Mouse (Mus musculus) erythroblast, adult 5-6 weeks (primary cell): ENCODE results near the gene Ppp6c. TPM values are rescaled to one million over a fixed set of nuclear protein-coding genes. Genes with fewer than 3 reads are reported as not detected.
"Not testable (repeated sequence)": the region's sequence is repeated elsewhere in the genome, so short reads cannot be mapped to it uniquely, and the experiment has no call there.

Source experiments
- ATAC-seq: replicated peaks from 2 replicates; pipeline ENCODE4 v1.8.0; 2016; ENCODE audit warnings: moderate number of reproducible peaks, mild to moderate bottlenecking, moderate TSS enrichment, inconsistent platforms; ENCODE audit not compliant: poor library complexity, low FRiP score, severe bottlenecking
- total RNA-seq, 2 experiments: library from RNA; stranded (forward) in 1 of 2; stranded (reverse) in 1 of 2; fragments of 150-400 nt in 1 of 2; fragments of 200-764, 138-1000 nt in 1 of 2; gene quantifications; 2 replicates each; pipeline versions ENCODE4 v1.2.3 to v1.2.4; 2015 to 2017; ENCODE audit warnings: low replicate concordance in 2 of 2

Ppp6c gene
- total RNA-seq (2015; ENCODE audit: low replicate concordance), result 29.6 and 55.2 TPM in 2 replicates
- total RNA-seq (2017; ENCODE audit: low replicate concordance), result 28.6 and 44.2 TPM in 2 replicates

- ATAC-seq, result peak; percentile 93
Observed at GRCm38 (mm10) chr2:39226019-39226640, at the start of gene Ppp6c. Gene Ppp6c (minus strand): TSS chr2:39226451.

GRCm38 (mm10) chr2:39268357-39268756 is 42.1 kb upstream of the Ppp6c start:
- ATAC-seq, result peak; percentile 88

- not testable (repeated sequence) for ATAC-seq
Observed at GRCm38 (mm10) chr2:39252275-39252674, 26.0 kb upstream of the Ppp6c start.

GRCm38 (mm10) chr2:39246862-39247261 is 20.6 kb upstream of the Ppp6c start:
- ATAC-seq, result not testable (repeated sequence)

- no peak for ATAC-seq
Observed at GRCm38 (mm10) chr2:39226731-39227130, 480 bp upstream of the Ppp6c start.

- peak; percentile 80 for ATAC-seq
Observed at GRCm38 (mm10) chr2:39225331-39226018, 776 bp downstream of the Ppp6c start.

GRCm38 (mm10) chr2:39224621-39225020 is 1.6 kb downstream of the Ppp6c start:
- no peak for ATAC-seq

GRCm38 (mm10) chr2:39220010-39220409 is 6.2 kb downstream of the Ppp6c start:
- ATAC-seq, result no peak

- ATAC-seq, result no peak
Observed at GRCm38 (mm10) chr2:39219034-39219433, 7.2 kb downstream of the Ppp6c start.

- peak; percentile 45; the same call in 1 of the 2 replicates for ATAC-seq
Observed at GRCm38 (mm10) chr2:39217150-39217549, 9.1 kb downstream of the Ppp6c start.

GRCm38 (mm10) chr2:39210738-39211137 is 15.5 kb downstream of the Ppp6c start:
- ATAC-seq, result no peak

GRCm38 (mm10) chr2:39203359-39203758 is 22.9 kb downstream of the Ppp6c start:
- ATAC-seq, result no peak

- no peak for ATAC-seq
Observed at GRCm38 (mm10) chr2:39194809-39195208, 31.4 kb downstream of the Ppp6c start.

- ATAC-seq, result peak; percentile 99
Observed at GRCm38 (mm10) chr2:39190561-39191056, 35.6 kb downstream of the Ppp6c start, which contains the start of gene Scai. Gene Scai (minus strand): TSS chr2:39190734.

- ATAC-seq, result peak; percentile 31; the same call in 1 of the 2 replicates
Observed at GRCm38 (mm10) chr2:39189961-39190560, 36.2 kb downstream of the Ppp6c start.

- no peak for ATAC-seq
Observed at GRCm38 (mm10) chr2:39185942-39186341, 40.3 kb downstream of the Ppp6c start.

- ATAC-seq, result no peak
Observed at GRCm38 (mm10) chr2:39183587-39183986, 42.7 kb downstream of the Ppp6c start.

- ATAC-seq, result no peak
Observed at GRCm38 (mm10) chr2:39160996-39161395, 65.3 kb downstream of the Ppp6c start.

GRCm38 (mm10) chr2:39157916-39158315 is 68.3 kb downstream of the Ppp6c start:
- ATAC-seq, result no peak

- ATAC-seq, result no peak
Observed at GRCm38 (mm10) chr2:39156821-39157220, 69.4 kb downstream of the Ppp6c start.

- ATAC-seq, result no peak
Observed at GRCm38 (mm10) chr2:39150943-39151342, 75.3 kb downstream of the Ppp6c start.
